Mouse (Mus musculus): ENCODE measurements at regions not wholly inside any gene's neighbourhood (a gene's known extent, or its start where the extent isn't known, plus 50 kb on each side); places are given as distances from the start of the nearest gene placed in this dataset.

- no peak for ATAC-seq (replicated peaks; ENCODE audit: low read depth, poor library complexity, severe bottlenecking)
These were observed 57.6 kb upstream of the Irx6 start for GRCm38 (mm10) chr8:92616341-92617115.

- no peak for ATAC-seq (replicated peaks; ENCODE audit: low read depth, poor library complexity, severe bottlenecking)
These were observed 55.8 kb upstream of the Irx6 start for GRCm38 (mm10) chr8:92618281-92618680.
